Mouse (Mus musculus): ENCODE measurements around the gene Tas2r118. TPM values are rescaled to one million over a fixed set of nuclear protein-coding genes. Genes with fewer than 3 reads are reported as not detected.

The Tas2r118 gene
- polyA plus RNA-seq, 1 experiment from 2014 or later, result not detected

DNA sequence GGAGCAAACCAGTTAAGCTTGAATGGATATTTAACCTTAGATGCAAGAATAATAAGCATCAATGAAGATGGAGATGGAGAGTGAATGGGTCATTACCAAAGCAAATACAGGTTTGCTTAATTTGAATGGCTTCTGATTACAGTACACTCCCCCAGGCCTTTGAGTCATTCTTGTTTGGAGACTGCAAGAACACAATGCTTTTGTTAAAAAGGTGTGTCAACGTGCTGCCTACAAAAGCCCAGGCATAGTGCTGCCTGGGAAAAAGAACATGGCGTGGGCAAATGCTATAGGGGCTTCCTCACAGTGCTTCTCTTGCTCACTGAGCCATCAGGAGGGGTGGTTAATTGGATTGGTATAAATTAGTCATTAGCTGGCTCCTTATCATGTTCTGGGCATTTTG lies 46.1 kb downstream of the Tas2r118 start:
- DNase-seq (ENCODE audit: low read depth, low spot score) (no peak), ATAC-seq (no peak)
- POLR2A ChIA-PET, result no interaction called here
- no peaks in the 10 kb centered on the region for H3K27me3 ChIP-seq
- no peak for TF ChIP-seq CTCF (IDR thresholded peaks at IDR 0.05)
- in situ Hi-C loops (cut with MboI; ENCODE audit: low pct_unique_long_range_greater_than_20kb), result no loop called here
- CTCF ChIA-PET, result no interaction called here

Other genes starting within 250 kb of the Tas2r118 start
- 0.09 TPM for gene Cadps2, start 130.6 kb downstream of the Tas2r118 start, polyA plus RNA-seq (2021)
- not detected for gene Slc13a1, start 198.0 kb upstream of the Tas2r118 start, polyA plus RNA-seq (2021)